Mouse (Mus musculus) cerebral cortex, adult 2 months (tissue): ENCODE measurements around the gene Tmtc2.

ENCODE experiments used
- WGBS: fragments of 180-500 bp; shearing (Covaris S2); methylation state at CpG from one replicate; pipeline ENCODE4 v1.1.7; 2018; 5-methylcytosine and 5-hydroxymethylcytosine counted together

Tmtc2 gene

DNA sequence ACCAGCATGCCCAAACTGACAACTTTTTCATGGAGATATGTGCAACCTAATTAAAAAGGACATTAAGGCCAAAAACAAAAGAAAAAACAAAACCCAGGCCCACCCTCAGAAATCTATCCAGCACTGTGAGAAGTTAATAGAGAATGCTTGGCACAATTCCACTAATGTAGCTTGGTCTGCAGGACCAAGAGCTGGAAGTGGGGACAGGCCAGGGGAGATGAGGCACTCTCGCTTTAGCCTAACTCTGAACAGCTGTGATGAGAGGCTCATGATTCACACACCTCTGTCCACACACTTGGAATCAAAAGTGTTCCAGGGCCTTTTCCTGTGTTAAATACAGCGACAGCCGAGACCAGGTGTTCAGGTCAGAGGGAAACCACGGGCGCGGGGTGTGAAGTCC, 79.0 kb downstream of the Tmtc2 start:
- 78% methylated on average over 6 of the region's 6 CpGs for WGBS

DNA sequence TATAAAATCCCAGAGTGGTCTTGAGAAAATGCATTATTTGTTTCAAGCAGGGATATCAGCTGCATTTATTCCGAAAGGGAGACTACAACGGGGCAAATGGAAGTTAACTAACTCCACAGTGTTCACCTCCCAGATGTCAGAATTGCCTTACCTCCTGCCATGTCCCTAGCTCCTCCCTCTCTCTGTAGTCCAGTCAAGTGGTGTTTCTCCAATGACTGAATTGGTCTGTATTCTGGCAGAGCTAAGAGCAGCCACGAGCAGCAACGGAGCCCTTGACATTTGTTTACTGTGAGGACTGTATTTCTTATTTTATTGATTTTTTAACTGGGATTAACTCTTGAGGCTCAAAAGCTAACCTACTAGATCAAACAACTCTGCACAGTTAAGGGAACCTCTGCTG, 81.8 kb downstream of the Tmtc2 start:
- 69% methylated on average over 4 of the region's 4 CpGs for WGBS

DNA sequence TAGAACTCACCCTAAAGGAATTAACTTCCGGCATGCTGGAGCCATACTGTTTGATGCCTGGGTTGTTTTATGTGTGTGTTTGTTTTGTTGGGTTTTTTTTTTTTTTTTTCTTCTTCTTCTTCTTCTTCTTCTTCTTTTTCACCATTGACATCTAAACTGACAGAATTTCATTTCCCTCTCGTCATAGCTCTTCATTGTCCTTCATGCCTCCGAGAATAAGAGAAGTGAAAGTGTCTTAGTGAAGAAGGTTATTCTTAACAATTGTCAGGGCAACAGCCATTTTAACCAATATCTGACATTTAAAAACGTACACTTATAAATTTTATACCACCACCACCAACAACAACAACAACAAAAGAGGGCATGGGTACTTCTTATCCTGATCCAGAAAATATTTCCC, 83.5 kb downstream of the Tmtc2 start:
- 89% methylated on average over 4 of the region's 4 CpGs for WGBS

DNA sequence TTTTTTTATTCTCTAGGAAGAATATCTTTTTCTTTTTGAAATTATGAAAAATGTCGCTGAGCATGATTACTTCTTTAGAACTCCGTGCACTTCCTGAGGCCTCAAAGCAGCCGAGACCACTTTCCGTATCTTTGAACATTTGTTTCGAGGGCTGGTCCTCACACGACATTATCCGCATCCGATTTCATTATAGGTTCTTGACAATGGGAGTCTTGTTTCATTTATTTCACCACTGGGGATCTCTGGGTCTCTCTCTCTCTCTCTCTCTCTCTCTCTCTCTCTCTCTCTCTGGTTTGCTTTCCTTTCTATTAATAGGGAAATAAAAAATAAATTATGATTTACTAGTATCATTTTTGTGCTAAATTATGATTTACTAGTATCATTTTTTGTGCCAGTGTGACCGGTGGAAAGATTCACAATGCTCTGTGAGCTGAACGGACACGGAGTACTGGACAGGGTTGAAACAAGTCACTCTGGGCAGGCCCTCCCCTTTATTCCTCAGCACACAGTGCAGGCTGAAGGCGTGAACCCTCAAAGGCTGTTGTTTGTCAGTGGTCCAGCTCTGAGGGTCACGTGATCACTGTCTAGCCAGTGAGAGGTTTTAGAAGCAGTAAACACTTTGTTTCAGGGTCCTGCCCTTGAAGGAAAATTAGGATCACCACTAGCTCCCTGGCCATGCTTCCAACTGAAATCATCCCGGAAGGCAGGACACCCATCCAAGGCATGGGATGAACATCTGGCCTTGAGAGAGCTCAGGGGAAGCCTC, 84.1 kb downstream of the Tmtc2 start:
- 60% methylated on average over 14 of the region's 14 CpGs for WGBS

DNA sequence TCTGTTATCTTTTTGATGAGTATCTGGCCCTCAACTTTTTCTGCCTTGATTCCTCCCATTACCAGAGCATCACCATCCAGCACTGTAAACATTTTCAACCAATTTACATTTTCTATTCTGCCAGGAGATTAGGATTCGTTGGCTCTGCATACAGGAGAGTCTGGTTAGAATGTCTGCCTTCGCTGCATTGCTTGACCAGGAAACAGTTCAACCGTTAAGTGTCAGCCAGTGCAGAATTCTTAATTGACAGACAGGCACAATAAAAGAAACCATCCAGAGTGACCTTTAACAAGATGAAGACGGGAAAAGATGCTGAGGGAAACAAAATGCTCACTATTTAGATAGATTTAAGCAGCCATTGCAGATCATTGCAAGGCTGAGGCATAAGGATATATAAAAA, 87.3 kb downstream of the Tmtc2 start:
- 71% methylated on average over 4 of the region's 4 CpGs for WGBS

DNA sequence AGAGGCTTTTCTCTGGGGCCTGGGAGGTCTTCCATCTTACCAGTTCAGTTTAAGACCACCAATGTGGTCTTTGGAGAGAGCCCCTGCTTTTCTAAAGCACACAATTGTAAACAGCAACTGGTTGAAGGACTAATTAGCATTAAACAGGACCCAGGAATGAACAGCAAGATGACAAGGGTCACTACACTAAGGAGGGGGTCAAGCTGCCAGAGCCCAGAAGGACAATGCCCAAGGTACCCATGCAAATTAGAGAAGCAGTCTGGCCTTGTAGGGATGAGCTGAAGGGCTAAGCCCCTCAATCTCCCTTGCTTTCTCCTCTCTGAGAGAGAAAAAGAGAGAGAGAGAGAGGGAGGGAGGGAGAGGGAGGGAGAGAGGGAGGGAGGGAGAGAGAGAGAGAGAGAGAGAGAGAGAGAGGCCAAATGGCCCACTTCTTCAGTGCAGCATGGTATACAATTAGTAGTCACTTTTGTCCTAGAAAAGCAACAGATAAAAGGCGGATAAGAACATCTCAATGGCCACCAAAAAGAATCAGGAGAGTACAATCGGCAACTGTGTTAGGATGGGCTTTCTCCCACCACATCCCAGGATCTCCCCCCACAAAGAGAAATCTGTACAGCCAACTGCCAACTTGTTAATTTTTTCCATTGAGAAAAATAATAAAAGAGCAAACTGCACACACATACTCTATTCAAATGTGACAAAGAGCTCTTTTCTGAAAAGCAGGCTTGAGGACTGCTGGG, 89.7 kb downstream of the Tmtc2 start:
- WGBS: 66% methylated on average over 2 of the region's 2 CpGs

DNA sequence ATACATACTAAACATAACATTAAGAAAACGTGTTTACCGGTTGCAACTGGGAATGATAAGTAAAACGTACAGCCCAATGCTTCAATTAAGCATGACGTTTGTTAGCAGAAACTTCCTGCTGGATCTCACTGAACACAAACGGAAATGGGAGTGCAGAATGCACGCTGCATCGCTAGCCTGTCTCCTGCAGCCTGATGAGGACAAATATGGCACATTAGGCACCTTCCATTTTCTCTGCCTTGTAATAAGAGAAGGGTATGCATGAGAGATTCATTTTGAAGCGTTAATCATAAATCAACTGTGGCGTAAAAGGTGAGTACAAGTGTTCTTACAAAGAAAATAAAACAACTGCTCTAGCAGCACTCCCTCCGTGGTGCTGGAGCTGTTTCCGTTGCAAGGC, 94.5 kb downstream of the Tmtc2 start:
- 63% methylated on average over 11 of the region's 11 CpGs for WGBS

DNA sequence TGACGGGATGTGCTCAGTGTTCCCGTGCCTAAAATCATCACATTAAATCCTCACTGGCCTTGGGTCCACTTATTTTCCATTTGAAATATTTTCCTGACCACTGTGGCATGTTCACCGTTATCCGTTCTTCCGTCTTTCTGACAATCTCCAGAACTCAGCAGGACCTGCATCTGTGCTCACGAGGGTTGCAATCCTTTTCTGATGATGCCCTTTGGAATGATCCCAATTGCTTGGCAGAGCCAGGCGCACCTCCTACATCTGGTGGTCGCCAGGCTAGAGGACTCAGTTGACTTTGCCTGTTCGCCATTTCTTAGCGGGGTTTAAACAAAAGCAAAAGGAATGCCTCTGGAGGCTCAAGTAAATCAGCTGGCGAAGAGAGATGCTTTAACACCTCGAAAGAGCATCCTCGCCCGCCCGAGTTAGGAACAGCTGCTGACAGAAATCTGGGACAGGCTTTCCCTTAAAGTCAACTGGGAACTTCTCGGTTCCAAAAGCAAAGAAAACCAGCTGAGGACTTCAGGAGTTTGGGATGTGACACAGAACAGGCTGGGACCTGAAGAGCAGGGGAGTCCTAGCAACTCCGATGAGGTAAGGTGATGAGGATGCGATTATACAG, 96.5 kb downstream of the Tmtc2 start:
- 67% methylated on average over 18 of the region's 18 CpGs for WGBS

DNA sequence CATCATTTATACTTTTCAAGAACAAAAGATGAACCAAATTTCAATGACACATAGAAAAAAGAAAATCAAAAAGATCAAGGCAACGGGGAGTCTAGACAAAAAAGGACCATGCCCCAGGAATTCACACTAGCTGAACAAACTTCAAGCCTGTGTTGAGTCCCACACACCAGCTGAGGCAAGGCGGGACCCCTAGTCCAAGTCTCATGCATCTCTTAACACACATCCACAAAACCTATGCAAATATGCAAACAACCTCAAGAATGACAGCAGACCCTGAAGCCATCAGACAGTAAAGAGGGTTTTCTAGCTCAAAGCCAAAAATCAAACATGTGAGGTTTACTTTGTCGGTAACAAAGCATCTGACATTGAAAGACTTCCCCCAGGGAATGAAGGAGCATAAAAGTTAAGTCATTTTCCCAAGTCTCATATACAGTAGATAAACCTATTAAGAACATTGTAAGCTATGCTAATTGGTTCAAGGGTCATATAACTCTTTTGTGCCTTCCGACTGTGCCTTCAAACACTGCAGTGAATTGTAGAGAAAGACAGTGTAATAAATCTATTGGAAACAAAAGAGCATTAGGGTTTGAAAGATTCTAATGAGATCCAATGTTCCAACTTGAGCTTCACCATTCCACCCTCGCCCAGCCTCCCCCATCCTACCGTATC, 100.0 kb downstream of the Tmtc2 start:
- WGBS: 92% methylated on average over 6 of the region's 6 CpGs

DNA sequence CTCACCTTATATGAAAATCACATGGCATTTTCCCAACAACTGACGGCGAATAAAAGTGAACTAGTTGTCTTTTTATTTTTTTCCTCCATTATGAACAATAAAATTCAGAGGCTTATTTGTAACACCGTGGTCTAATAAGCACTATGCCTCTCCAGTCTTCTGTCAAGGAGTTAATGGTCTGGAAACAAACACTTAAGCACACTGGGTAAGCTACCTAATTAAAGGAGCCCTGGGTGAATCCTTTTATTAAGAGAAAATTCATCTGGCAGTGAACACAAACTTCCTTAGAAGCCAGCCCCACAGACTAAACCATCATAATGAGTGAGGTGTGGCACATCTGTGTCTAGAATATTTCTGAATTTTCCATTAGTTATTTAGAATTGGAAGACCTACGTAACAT, 109.9 kb downstream of the Tmtc2 start:
- 77% methylated on average over 4 of the region's 4 CpGs for WGBS

DNA sequence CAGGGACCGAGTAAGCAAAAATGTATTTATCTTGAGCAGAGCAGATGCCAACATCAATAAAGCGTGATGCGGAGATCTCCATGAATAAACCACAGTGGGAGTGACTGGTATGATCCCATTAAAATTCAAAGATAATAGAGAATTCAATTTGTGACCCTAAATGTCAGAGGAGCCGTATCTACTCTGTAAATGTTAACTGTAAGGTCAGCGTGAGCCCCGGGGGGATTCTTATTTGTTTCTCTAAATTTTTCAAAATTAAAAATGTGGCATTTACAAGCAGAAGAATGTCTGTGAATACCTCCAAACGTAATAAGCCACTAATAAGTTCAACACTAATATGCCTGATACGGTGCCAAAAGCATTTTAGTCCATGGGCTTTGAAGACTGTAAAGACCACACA, 120.8 kb downstream of the Tmtc2 start:
- 91% methylated on average over 8 of the region's 8 CpGs for WGBS

DNA sequence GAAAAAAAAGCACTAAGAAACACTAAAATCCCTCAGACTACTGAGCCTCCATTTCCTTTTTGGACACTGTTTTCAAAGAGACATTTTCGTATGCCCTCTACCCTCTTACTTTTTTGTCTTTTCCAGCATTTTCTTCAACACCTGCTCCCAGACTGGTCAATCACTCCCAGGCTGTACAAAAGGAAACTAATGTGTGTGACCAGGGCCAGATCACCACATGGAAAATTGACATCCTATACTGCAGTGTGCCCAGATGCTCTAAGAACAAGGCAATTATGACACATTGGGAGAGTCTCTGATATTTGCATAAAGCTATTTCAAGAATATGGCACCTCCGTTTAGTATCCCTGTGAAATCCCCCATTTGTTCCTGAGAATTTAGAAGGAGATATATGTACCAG, 127.1 kb downstream of the Tmtc2 start:
- 83% methylated on average over 2 of the region's 2 CpGs for WGBS

DNA sequence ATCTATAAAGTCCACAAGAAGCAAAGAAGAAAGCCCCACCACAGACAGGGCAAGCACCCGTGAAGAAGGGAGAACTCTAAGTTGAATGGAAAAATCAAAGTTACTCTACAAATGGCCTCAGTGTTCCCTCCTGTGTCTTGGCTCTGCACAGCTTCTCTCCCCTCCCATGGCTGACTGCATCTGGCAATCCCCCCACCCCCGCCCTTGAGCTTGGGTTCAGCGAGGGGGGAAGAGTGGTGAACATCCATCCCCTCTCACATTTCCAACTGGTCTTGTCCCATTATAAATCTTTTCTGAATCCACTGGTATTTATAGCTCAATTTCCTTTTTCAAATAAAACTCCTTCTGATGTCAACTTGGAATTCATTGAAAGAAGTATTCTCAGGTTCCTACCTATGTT, 129.9 kb downstream of the Tmtc2 start:
- WGBS: 85% methylated on average over 3 of the region's 3 CpGs

DNA sequence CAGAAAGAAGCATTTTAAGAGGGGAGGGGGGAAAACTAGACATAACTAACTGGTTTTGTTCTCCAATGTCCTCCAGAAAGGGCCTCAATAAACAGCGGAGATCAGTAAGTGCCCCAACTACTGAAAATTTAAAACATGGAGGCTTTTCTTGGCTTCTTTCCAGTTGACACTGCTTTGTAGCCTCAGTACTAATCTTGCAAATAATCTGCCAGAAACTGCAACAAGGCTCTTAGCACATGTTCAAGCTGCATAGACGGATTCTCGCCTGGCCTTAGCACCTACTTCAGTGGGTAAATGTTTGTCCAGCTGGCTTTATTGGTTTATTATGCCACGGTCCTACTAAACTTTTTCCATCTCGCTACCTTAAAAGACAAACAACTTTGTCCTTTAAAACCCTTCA, 139.4 kb downstream of the Tmtc2 start:
- WGBS: 81% methylated on average over 5 of the region's 5 CpGs

DNA sequence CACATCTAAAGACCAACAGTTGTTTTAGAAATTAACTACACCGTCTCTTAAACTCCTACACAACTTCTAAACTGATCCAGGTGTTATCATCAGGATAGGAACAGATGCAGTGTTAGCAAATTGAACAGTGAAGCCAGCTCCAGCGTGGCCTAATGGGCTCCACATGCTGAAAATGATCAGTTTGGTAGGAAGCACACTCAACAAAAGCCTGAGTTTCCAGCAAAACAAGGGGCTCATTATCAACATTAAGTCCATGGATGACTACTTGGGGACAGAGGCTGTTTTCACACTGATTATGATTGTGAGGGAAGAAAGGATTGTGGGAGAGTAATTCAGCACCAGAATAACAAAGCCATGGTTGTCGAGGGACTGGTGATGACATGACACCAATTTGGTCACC, 143.4 kb downstream of the Tmtc2 start:
- WGBS: 70% methylated on average over 3 of the region's 3 CpGs

DNA sequence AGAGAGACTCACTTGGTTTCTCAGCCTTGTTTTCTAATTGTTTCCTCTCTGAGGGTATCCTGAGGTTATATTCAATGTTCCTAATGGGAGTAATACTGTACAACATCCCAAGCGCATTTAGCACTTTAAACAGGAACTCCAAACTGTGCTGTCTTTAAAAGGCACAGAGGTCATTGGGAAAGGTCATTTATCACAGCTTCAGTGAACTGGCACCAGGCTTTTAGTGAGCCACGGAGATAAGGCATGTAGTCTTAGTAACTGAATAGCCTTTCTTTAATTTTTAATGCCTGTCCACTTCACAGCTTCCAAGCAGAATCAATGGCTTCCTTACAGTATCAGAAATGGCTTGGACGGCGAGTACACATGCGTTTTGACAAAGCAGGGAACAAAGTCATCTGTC, 144.0 kb downstream of the Tmtc2 start:
- WGBS: 80% methylated on average over 5 of the region's 5 CpGs

DNA sequence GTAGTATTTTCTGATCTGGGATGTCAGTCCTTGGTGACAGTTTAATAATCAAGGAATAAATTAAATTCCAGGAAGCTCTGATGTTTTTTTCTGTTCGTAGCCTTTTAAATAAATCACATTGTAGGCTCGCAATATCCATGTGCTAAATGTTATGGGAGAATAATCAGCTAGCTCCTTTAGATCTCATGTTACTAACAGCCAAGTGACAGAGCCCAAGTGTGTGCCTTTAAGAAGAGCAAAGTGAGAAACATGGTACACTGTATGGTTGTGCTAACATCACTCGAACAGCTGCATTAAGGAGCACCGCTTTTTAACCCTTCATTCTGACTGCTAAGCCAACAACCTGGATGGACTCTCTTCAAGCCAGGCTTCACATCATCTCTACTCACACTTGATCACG, 146.2 kb downstream of the Tmtc2 start:
- WGBS: 56% methylated on average over 5 of the region's 5 CpGs

DNA sequence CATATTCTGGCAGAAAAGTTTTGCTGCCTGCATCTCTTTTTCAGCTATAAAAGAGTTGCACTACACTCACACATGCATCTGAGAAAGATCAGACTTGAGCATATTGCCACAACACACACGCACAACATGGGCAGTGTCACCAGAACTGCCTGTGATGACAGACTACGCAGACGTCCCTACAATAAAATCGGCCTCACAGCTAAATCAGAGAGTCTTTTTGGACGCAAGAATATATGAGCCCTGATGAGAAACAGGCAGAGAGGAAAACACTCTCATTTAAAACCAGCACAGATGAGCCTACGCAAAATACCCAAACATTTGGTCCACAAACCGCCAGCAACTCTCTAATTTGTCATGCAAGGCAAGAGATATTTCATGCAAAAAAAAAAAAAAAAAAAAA, 146.6 kb downstream of the Tmtc2 start:
- WGBS: 52% methylated on average over 7 of the region's 7 CpGs

DNA sequence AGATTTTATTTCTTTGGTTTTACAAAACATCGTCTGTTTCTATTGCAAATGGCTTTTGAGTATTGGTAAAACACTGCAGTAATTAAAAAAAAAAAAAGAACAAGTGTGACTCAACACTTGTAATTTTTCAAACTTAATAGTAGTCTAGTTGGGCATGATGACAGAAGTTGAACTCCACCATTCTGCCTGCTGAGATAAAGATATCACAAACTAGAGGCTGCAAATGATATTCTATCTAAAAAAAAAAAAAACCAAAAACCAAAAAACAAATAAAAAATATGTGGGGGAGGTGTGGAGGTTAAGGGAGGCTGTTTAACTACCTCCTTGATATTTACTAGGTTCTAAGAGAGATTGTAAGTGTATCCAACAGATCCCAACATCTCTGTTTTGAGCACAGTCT, 149.2 kb downstream of the Tmtc2 start:
- WGBS: 91% methylated on average over 1 of the region's 1 CpGs

DNA sequence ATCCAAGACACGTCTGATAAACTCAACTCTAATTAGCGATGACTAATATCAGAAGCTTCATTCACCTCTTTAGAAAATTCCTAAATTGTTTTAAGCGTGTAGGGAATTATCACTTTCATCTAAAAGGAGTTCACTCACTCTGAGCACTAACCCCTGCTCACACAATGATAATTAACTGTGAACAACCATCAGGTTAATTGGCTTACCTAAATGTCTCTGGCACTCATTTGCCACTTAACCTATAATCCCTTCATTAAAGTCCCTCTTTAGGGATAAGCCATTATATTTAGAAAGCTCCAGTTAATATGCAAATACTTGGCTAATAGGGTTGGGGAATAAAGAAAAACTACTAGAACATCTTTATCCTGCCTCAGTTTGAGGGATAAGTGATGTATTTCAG, 151.1 kb downstream of the Tmtc2 start:
- 85% methylated on average over 3 of the region's 3 CpGs for WGBS

DNA sequence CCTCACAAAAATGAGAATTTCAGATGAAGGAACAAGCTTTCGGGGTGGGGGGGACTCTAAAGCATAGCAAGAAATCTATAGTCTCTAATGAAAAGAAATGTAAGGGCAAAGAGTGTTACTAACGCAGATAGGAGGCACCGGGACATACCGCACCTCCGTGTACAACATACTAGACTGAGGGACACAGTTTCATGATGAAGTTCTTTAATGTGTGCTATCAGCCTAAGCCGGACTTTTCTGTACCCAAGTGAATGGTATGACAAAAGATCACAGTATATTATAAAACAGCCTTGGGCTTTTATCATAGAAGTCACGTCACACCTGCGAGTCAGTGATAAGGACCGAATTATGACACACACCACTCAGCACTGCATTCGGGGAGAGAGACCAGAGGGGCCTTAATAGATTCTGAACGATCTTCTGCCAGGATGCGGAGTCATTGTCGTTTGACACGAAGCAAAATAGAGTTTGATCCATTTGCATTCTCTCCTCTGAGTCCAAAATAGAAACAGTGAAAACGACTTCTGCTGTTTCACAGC, 156.3 kb downstream of the Tmtc2 start:
- 78% methylated on average over 15 of the region's 15 CpGs for WGBS

DNA sequence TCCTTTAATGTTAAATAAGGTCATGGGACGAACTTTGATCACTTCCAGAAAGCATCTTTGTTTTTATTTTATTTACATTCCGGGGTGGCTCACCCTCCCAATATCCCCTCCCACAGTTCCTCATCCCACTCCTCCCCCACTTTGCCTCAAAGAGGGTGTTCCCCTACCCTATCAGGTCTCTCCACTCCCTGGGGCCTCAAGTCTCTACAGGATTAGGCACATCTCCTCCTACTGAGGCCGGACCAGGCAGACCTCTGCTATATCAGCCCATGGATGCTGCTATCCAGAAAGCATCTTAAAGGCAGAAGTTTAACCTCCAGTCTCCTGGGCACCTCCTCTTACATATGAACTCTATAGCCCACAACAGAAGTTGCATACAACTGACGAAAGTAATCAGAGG, 157.7 kb downstream of the Tmtc2 start:
- WGBS: 93% methylated on average over 4 of the region's 4 CpGs
